Mouse (Mus musculus) large intestine, adult 2 months (tissue): ENCODE data around the gene Lrp6. TPM values are rescaled to one million over a fixed set of nuclear protein-coding genes. Genes with fewer than 3 reads are reported as not detected.
A peak's percentile ranks its signal among the peaks of the same experiment; 100 is the strongest.

ENCODE experiments used
- DNase-seq: peaks from one replicate; pipeline ENCODE4 v3.0.0-alpha.2; 2012; ENCODE audit warnings: low read depth, low spot score
- WGBS: fragments of 180-500 bp; shearing (Covaris S2); methylation state at CpG from one replicate; pipeline ENCODE4 v1.1.7; 2018; 5-methylcytosine and 5-hydroxymethylcytosine counted together
- polyA plus RNA-seq: library from polyadenylated mRNA; depleted of rRNA; stranded (reverse); fragments of >200 nt; gene quantifications from 2 replicates; pipeline ENCODE4 v1.2.3, GENCODE M21; 2012; rRNA removed

Lrp6 gene
- polyA plus RNA-seq = 11.2 and 21.3 TPM in 2 replicates

- WGBS = under 1% methylated on average over 94 of the region's 99 CpGs
- DNase-seq = no peak
Measured at GRCm38 (mm10) chr6:134566818-134567485, at the start of gene Lrp6. Gene Lrp6, minus strand, starts transcription at chr6:134566965.

DNA sequence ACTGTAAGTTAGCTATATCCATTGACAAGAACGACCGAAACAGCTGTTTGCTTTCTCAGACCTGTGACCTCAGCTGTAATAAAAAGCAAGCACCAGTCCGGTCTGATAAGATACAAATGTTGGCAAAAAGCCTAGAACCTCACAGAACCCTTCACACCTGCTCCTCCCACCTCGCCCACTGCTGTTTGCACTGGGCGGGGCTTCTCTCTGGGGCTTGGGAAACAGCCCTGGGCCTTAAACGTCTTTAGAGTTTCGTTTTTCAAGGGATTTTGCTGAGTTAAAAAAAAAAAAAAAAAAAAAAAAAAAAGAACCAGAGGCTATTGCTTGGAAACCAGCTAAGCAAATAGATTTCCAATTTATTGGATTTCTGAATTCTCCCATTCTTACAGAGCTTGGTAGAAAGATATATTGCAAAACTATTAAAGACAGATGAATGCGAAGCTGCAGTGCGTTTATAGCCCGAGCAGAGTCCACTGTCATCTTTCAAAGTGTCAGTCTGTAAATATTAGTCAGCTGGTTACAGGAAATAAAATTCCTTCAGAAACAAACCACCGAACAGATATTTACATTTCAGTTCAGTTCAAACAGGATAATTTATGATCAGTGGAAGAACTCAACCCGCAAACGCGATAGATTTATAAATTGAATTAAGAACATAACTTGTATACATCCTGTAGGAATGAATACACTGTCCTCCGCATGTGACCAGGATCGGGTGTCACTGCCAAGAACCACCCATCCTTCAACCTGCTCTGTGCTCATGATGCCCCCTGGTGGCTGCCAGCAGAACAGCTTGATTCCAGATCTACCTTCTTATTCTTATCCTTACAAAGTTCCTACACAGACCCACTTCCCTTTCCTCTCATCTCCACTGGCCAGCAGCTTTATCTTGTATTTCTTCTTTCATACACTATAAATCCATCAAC, 48.2 kb upstream of the Lrp6 start:
- WGBS = 5% methylated on average over 16 of the region's 16 CpGs
- DNase-seq = peak; percentile 97

DNA sequence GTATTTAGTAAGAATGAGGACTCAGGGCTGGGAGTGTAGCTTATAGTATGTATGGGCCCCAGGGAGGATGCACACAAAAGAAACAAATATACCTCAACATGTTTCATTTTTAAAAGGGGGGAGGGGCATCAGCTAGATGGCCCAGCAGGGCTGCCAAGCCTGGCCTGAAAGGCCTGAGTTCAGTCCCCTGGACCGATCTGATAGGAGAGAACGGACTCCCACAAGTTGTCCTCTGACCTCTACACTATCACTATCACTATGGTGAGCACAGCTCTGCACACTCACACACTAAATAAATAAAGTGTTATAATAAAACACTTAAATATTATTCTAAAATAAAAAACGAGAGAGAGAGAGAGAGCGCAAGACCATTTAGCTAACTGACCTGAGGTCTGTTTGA, 47.6 kb upstream of the Lrp6 start:
- WGBS = 30% methylated on average over 4 of the region's 4 CpGs
- DNase-seq = no peak

DNA sequence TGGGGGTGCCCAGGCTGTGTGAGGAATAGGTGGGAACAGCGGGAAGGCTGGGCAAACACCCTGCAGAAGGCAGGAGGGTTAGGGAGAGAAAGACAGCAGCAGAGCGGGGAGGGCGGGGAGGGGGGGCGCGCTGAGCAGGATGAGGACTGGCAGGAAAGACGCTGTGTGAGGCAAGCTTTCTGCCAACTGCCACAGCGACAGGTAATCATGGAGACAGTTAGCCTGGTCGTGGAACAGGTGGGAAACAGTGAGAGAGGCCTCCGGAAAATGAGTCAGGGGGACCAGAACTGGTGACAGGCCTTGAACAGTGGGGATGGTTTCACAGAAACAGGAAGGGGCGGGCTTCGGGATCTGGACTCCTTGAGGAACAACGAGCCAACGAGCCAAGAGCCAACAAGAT, 45.1 kb upstream of the Lrp6 start:
- WGBS = 48% methylated on average over 13 of the region's 13 CpGs
- DNase-seq = no peak

- WGBS = 93% methylated on average over 9 of the region's 9 CpGs
- no peak for DNase-seq
Measured at GRCm38 (mm10) chr6:134610380-134610779, 43.6 kb upstream of the Lrp6 start.

- DNase-seq = no peak
- 57% methylated on average over 9 of the region's 9 CpGs for WGBS
Measured at GRCm38 (mm10) chr6:134606949-134607746, 40.4 kb upstream of the Lrp6 start.

GRCm38 (mm10) chr6:134606540-134606939, 39.8 kb upstream of the Lrp6 start:
- DNase-seq = no peak
- WGBS = 81% methylated on average over 6 of the region's 6 CpGs

GRCm38 (mm10) chr6:134605196-134605595, 38.4 kb upstream of the Lrp6 start:
- DNase-seq = no peak
- WGBS = 88% methylated on average over 3 of the region's 3 CpGs

DNA sequence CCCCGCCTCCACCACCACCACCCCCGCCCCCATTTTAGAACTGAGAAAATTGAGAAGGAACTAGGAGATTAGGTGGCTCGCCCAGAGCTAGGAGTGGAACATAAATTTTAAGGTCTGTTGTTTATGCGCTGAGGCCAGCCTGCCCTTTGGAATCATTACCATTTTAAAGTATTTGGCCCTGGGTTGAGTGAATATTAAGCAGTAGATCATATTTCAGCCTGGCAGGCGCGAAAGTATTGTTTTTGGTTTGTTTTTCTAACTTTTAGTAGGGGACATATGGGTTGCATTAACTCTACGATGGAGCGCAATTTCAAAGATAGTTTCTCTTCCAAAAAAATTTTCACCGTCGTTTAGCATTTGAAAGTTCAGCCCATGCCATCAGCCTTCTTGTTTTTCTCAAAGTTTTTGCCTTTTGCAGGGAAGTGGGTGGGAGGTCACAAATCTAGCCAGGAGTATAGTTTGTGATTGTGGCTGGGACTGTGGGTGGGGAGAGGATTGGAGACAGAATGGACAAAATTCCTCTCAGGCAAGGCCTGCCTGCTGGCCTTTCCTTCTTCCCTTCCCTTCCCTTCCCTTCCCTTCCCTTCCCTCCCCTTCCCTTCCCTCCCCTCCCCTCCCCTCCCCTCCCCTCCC, 35.7 kb upstream of the Lrp6 start:
- 22% methylated on average over 10 of the region's 10 CpGs for WGBS

GRCm38 (mm10) chr6:134601766-134602165, 35.0 kb upstream of the Lrp6 start:
- no peak for DNase-seq
- 17% methylated on average over 3 of the region's 3 CpGs for WGBS

More for the DNA sequence above, 35.7 kb upstream of the Lrp6 start:
- no peak for DNase-seq

- DNase-seq = no peak
- 54% methylated on average over 7 of the region's 7 CpGs for WGBS
Measured at GRCm38 (mm10) chr6:134601130-134601529, 34.4 kb upstream of the Lrp6 start.

GRCm38 (mm10) chr6:134599239-134599638, 32.5 kb upstream of the Lrp6 start:
- no peak for DNase-seq
- WGBS = 15% methylated on average over 1 of the region's 1 CpGs

DNA sequence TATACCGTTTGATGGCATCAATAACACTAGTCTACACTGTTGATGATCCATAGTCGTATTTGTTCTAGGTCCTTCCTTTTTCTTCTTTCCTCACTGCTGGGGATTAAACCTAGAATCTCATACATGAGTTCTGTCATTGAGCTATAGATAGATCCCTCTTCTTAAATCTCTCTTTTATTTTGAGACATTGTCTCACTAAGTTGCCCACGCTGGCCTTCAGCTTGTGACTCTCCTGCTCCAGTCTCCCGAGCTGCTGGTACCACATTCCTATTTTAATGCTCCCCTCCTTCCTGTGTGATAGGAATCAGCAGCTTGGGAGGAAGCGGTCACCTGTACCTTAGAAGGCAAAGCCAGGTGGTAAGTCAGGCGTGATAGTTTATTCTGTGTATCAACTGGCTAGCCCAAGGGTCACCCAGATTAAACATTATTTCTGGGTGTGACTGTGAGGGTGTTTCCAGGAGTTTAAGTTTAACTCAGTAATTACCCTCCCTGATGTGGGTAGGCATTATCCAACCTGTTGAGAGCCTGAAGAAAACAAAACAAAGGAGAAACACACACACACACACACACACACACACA, 31.0 kb upstream of the Lrp6 start:
- 38% methylated on average over 6 of the region's 6 CpGs for WGBS
- DNase-seq = no peak

DNA sequence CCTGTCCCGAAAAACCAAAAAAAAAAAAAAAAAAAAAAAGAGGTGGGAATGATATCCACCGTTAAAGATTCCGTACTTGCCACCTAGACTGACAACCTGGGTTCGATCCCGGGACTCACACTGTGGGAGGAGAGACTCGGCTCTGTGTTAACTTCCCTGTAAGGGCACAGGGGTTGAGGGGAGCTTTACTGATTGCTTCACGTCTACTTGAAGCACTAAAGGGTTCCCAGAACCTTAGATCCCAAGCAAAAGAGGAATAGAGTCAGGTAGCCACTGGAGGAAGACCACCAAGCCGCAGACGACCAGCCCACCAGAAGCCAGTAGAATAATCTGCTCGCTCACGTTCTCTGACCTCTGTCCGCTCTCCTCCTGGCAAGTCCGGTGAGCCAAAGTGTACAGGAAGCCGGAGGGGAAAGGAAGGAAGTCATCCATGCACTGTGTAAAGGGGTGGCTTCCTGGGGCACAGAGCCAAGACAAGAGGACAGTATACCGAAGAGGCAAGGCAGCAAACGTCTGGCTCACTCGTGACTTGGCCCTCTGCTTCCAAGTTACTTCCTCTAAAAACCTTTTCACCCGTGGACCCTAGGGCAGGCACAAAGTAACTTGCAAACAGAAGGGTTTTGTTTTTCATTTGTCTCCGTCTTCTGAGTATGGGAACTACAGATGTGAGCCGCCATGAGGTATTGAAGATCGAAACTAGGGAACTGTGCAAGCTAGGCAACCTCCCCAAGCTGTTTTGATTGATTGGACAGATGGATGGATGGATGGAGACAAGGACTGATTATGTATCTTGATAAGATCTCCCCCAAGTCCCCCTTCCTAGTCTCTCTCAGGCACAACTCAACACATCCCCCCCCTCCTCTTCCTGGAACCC, 28.0 kb upstream of the Lrp6 start:
- no peak for DNase-seq
- 48% methylated on average over 21 of the region's 21 CpGs for WGBS

DNA sequence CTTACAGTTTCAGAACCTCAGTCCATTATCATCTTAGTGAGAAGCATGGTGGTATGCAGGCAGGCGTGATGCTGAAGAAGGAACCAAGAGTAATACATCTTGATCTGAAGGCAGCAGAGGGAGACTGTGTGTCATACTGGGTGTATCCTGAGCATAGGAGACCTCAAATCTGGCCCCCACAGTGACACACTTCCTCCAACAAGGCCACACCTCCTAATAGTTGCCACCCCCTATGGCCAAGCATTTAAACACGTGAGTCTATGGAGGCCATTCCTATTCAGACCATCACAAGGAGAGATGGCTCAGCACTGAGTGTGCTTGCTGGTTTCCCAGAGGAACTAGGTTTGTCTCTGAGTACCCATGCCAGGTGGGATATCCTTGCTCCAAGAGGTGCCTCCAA, 24.8 kb upstream of the Lrp6 start:
- no peak for DNase-seq
- WGBS = 89% methylated on average over 2 of the region's 2 CpGs

DNA sequence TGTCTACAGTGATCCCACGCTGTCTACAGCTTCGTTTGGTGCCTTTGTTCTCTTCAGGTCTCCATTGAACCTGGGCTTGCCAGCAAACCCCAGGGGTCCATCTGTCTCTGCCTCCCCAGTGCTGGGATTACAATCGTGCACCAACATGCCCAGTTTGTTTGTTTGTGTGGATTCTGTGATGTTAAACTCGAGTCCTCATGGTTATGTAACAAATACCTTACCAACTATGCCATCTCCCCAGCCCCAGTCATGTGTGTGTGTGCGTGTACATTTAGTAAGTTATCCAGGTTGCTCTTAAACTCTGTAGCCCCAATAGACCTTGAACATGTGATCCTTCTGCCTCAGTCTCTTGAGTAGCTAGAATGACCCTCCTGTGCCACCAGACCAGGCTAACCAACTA, 19.5 kb upstream of the Lrp6 start:
- 87% methylated on average over 5 of the region's 5 CpGs for WGBS
- DNase-seq = no peak

DNA sequence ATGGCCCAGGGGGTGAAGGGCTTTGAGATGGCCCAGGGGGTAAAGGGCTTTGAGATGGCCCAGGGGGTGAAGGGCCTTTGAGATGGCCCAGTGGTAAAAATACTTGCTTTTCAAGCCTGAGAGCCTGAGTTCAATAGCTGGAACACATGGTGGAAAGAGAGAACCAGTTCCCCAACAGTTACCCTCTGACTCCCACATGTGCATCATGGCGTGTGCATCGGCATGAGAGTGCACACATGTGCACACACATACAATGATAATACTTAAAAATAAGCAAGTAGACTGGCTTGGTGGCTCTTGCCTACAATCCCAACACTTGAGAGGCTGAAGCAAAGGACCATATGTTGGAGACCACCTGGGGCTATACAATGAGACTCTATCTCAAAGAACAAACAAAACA, 17.9 kb upstream of the Lrp6 start:
- 100% methylated on average over 2 of the region's 2 CpGs for whole genome bisulfite sequencing
- no peak for DNase-seq

DNA sequence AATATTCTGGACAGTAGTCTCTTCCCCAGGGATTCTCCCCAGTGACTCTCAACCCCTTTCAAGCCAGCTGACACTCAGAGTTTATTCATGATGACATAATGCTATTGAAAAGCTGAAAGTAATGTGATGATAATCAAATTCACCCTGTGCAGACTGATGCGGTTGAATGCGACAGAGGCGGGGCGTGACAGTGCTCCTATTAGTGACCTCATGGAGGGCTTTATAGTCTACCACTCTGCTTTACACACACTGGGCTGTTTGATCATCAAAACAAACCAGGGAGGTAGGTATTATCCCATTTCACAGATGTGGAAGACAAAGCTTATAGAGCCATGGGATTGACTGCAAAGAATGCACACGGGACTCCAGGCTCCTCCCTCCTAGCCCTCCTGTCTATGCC, 15.3 kb upstream of the Lrp6 start:
- 78% methylated on average over 5 of the region's 5 CpGs for WGBS
- DNase-seq = no peak
